Mouse (Mus musculus): ENCODE measurements at regions not wholly inside any gene's neighbourhood (a gene's known extent, or its start where the extent isn't known, plus 50 kb on each side); places are given as distances from the start of the nearest gene placed in this dataset.

DNA sequence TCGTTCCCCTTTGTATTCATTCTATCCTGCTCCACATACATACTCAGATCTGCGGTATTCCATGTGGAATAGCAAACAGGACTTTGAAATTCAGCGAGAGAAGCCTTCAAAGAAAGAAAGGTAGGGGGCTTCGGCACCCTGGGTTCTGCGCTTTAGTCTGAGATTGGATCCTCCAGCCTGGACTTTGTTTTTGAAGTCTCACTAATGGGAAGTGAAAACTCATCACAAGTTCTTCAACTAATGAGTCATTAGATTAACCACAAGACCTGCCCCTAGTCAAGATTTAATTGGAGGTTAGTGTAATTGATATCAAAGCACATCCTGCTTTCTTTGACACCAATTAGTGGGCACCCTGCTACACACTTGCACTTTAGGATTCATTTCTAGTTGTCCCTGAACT, 492.5 kb upstream of the Zfp960 start:
- TF ChIP-seq CTCF (IDR thresholded peaks at IDR 0.05; ENCODE audit: low read depth) = no peak
- no peak for TF ChIP-seq EP300 (IDR thresholded peaks at IDR 0.05; ENCODE audit: low read depth)
